Mouse (Mus musculus) cortical plate, adult 2 months (tissue): ENCODE measurements around the gene Poc1b. TPM values are rescaled to one million over a fixed set of nuclear protein-coding genes. Genes with fewer than 3 reads are reported as not detected.

Experiments
- H3K27ac ChIP-seq: fragments of 200-500 bp; 2 replicates; pipeline ENCODE4 v1.5.1; 2012; ENCODE audit warnings: low read length, control low read depth, inconsistent platforms; ENCODE audit not compliant: insufficient read depth
- H3K4me1 ChIP-seq: fragments of 200-500 bp; 2 replicates; pipeline ENCODE4 v1.6.1; 2011; ENCODE audit warnings: low read length; ENCODE audit not compliant: control insufficient read depth, insufficient read depth
- H3K4me3 ChIP-seq: fragments of 200-500 bp; 2 replicates; pipeline ENCODE4 v1.5.1; 2011; ENCODE audit warnings: mild to moderate bottlenecking, low read length, control low read depth; ENCODE audit not compliant: insufficient read depth
- CTCF ChIP-seq: fragments of 200-500 bp; IDR thresholded peaks from 2 replicates; pipeline ENCODE4 v1.5.1; 2011; ENCODE audit warnings: mild to moderate bottlenecking, control low read depth, low read length; ENCODE audit not compliant: insufficient read depth; ENCODE audit errors: extremely low read depth
- POLR2A ChIP-seq: fragments of 200-500 bp; IDR thresholded peaks from 2 replicates; pipeline ENCODE4 v1.6.1; 2011; ENCODE audit warnings: mild to moderate bottlenecking, low read length, control low read depth; ENCODE audit not compliant: insufficient read depth; ENCODE audit errors: extremely low read depth
- polyA plus RNA-seq: library from polyadenylated mRNA; depleted of rRNA; stranded (reverse); fragments of >200 nt; gene quantifications from 2 replicates; pipeline ENCODE4 v1.2.3, GENCODE M21; 2012

The Poc1b gene
- polyA plus RNA-seq, 1 experiment: 11.2 TPM

DNA sequence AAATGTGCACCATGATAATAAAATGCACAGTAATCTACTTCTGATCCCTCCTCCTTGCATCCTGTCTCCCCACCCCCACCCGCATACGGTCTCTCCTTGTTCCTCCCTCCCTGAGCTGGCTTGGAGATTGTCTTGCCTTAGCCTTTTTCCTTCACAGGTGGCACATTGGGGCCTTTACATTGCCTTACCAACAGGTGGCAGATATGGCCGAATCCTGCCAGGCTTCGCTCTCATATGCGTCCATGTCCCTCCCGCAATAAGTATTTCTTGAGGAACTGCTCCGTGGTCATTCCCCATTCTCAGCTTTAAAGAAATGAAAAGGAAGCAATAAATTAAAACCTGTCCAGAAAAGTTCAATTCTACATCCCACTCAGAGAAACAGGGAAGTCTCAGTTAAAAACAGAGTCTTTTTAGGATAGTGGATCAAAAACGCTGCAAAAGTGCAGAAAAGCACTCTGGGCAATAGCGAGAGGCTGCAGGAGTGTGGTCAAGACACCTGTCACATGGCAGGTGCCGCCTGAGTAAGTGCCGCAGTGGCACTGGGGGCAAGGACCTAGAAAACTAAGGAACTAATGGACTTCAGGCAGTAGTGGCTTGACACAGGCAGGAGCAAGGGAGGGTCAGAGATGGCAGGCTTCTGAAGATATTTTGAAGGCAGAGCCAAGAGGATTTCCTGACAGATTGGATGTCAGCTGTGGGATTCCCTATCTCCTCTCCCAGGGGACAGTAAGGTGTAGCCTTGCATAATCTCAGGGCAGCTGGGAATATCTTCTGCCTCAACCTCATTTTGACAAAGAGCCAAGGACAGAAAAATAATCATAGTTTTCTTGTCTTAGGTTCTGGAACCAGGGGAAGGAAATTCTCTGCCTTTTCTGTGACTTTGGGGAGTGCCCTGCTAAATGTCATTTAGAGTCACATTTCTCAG, 62.3 kb downstream of the Poc1b start:
- TF ChIP-seq POLR2A (no peak), CTCF (peak; percentile 38; the same call in 1 of the 2 replicates)
- H3K27ac ChIP-seq: 0 out of 2 replicates have a peak overlapping the region, but pooled peaks have one; percentile 41
- H3K4me1 ChIP-seq: peaks cover 3% of the 10 kb centered on the region; the same call in 1 of the 2 replicates
- no peak overlapping the region for H3K4me3 ChIP-seq

DNA sequence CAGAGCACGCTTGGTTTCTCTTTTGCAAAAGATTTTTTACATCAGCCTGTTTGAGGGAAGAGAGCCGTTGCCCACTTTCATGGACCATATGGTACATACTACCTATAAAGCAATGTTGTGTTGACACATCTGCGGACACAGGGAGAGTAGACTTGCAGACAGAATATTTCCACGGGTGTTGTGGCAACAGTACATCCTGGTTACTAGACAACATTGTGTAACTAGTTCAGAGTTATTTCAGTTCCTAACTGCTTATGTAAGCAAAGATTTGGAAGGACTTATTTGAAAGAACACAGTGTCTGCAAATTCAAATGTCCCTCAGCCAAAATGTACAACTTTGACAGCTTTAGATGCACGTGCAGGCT, 62.9 kb downstream of the Poc1b start:
- TF ChIP-seq CTCF (no peak), POLR2A (no peak)
- Histone ChIP-seq H3K4me3 (no peak overlapping the region), H3K27ac (peak overlapping the region; percentile 41; the same call in 1 of the 2 replicates), H3K4me1 (peaks cover 3% of the 10 kb centered on the region; the same call in 1 of the 2 replicates)

DNA sequence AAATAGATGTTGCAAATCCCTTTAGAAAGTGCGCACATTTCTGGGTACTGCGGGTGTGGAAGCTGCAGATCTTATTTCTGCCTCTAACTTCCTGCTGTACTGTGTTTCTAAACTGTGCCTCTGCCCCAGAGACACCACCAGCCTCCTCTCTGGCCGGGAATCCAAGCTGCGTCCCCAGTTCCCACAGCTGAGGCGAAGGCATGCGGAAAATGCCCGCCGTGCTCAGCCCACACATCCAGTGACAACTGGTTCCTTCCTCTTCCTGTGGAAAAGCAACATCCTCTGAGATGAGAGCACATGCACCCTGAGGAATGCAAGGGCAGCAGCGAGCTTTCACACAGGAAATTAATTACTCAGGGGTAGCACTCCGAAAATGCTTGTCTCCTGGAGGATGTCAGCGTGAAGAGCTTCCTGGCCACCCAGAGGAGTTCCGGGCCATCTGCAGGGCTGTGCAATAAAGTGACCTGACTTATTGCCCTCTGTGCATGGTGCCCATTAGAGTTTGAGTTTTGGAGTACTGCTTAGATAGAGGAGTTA, 65.2 kb downstream of the Poc1b start:
- Histone ChIP-seq H3K27ac (no peak overlapping the region), H3K4me1 (peaks cover 2% of the 10 kb centered on the region; the same call in 1 of the 2 replicates), H3K4me3 (no peak overlapping the region)
- TF ChIP-seq POLR2A (no peak), CTCF (no peak)

DNA sequence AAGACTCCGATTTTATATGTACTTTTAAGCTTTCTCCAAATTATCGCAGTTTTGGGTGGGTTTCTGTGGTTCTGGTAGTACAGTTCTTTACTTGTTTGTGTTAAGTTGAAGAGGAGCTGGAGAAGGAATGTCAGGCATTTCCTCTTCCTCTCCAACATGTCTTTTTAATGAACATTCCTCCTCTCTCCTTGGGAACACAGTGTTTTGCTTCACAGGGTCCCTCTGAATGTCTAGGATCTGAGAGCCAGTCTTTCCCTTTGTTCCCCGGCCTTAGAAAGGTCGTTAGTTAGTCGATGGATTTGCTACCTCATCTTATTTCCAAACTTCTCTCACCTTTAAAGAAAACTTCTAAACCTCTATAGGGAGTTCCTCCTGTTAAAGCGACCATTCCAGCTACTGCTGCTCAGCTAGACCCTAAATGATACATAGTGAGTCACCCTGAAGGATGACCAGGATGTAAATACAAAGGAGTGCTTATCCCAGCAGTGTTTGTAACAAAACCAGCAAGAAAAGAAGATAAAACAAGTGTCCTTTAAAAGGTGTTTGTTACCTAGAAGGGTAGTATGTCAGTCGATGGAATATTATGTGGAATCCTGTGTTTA, 66.2 kb downstream of the Poc1b start:
- TF ChIP-seq CTCF (no peak), POLR2A (no peak)
- Histone ChIP-seq H3K27ac (no peak overlapping the region), H3K4me1 (peaks cover 2% of the 10 kb centered on the region; the same call in 1 of the 2 replicates), H3K4me3 (no peak overlapping the region)

DNA sequence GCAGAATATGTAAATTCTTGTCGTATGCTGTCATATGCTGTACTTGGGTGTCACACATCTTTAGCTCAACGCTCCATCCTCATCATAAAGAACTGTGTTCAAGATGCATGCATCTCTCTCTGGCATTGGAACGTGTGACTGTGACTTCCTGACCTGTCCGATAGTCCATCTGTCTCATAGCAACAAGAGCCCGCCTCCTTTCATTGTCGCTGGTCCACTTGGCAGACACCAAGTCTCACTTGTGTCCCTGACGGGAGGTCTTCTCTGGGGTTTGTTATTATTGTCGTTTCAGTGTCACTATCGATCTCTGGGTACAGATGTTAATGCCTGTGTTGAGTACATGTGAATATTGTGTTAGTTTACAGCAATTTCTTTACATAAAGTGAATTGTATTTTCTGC, 70.1 kb downstream of the Poc1b start:
- no peak overlapping the region for H3K4me3 ChIP-seq
- no peaks in the 10 kb centered on the region for H3K4me1 ChIP-seq
- no peak overlapping the region for H3K27ac ChIP-seq
- TF ChIP-seq POLR2A (no peak), CTCF (no peak)

DNA sequence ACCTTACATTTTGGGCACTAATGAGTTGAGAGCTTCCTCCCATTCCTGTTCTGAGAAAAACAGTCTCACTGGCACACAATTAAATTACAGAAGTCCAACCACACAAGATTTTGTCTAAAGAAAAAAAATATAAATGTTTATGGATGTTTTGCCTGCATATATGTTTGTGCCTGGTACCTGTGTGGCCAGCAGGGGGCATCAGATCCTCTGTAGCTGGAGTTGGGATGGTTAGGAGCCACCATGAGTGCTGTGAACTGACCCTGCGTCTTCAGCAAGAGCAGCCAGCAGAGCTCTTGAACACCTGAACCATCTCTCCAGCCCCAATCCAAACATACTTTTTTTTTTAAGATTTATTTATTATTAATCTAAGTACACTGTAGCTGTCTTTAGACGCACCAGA, 71.3 kb downstream of the Poc1b start:
- TF ChIP-seq POLR2A (no peak), CTCF (no peak)
- Histone ChIP-seq H3K27ac (no peak overlapping the region), H3K4me1 (no peaks in the 10 kb centered on the region), H3K4me3 (no peak overlapping the region)

DNA sequence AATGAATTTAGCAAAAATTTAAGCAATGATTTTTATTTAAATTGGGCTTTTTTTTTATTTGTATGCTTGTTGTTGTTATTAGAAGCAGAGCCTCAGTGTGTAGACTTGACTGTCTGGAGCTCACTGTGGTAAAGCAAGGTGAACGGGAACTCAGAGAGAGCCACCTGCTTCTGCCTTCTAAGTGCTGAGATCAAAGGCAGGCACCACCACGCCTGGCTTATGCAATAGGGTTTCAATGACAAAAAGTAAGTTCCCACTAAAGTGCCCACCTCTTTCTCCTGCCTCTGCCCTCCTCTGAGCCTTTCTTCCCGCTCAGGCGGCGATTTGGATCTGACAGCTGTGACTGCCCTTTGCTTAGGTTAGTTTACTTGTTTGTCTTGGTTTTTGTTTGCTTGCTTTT, 72.3 kb downstream of the Poc1b start:
- no peaks in the 10 kb centered on the region for H3K4me1 ChIP-seq
- no peak overlapping the region for H3K4me3 ChIP-seq
- no peak overlapping the region for H3K27ac ChIP-seq
- TF ChIP-seq CTCF (no peak), POLR2A (no peak)

DNA sequence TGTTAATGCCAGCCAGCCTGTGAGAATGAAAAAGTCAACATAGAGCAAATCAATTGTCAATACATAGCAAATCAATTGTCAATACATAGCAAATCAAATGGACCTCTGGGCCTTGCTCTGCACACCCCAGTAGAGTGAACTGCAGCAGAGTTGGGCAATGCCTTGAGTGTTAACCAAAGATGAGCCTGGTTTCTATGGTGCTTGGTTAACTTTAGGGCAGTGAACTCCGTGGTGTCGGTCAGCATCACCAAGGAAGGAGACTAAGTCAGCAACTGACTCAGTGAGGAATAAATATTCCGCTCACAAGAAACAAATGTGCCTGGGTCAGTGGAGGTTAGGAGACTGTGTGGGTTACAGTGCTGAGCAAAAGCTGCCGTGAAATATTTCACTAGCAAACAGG, 72.7 kb downstream of the Poc1b start:
- TF ChIP-seq CTCF (no peak), POLR2A (no peak)
- no peaks in the 10 kb centered on the region for H3K4me1 ChIP-seq
- H3K27ac ChIP-seq: no peak overlapping the region
- no peak overlapping the region for H3K4me3 ChIP-seq

DNA sequence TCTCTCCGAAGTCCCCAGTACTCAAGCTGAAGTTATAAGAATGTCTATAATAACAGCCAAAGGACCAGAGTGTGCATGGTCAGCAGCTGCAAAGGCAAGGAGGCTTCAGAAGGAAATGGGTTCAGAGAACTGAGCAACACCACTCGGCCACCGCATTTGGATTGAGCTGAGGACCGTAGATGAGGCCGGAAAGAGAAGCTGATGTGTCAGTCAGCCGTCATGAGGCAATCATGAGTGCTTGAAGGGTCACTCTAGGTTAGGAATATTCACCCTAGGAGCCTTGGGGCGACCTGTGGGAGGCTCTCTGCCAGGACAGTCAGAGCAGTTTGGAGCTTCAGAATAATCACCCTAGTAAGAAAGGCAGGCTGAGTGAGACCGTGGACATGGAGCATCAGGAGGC, 74.7 kb downstream of the Poc1b start:
- no peaks in the 10 kb centered on the region for H3K4me1 ChIP-seq
- TF ChIP-seq POLR2A (no peak), CTCF (no peak)
- no peak overlapping the region for H3K27ac ChIP-seq
- no peak overlapping the region for H3K4me3 ChIP-seq
